Mouse (Mus musculus): ENCODE data around the gene Chrna10. TPM values are rescaled to one million over a fixed set of nuclear protein-coding genes. Genes with fewer than 3 reads are reported as not detected.

Gene Chrna10
- not detected for total RNA-seq (2023)

DNA sequence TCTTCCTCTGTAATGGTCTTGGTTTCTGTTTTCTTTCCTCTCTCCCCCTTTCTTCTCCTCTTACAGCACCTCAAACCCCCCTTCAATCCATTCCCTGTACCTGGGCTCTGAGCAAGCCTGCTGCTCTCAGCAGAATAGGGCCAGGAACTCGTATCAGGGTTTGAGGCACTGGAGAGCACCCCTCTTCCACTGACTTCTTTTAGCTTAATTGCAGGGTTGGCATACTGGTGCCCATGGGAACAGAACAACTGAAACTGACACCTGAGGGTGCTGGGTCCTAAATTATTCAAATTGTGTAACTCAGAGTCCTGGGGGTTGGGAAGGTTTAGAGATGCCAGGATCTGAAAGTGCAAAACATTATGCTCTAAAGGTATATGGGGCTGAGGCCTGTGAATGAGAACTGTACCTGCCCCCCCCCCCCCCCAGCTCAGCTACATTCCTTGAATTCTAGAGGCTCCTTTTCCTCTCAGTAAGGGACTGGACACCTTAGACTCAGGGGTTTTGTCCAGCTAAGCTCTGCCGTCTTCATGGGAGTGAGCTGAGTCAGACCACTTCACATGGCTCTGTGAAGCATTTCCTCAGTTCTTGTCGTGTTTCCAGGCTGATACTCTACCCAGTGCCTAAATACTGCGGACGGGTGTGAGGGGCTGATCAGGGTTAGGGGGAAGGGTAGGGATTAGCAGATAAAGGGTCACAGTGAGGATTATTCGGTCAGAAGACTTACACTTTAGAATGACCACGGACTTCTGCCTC is at the start of gene Chrna10:
Gene Chrna10 (minus strand): TSS at position 250 of the 753 bp plus-strand sequence.

GRCm38 (mm10) chr7:102109171-102109570 is 7.5 kb downstream of the Chrna10 start, which contains the start of gene Art5:
Gene Art5, minus strand, starts transcription at chr7:102109489.

DNA sequence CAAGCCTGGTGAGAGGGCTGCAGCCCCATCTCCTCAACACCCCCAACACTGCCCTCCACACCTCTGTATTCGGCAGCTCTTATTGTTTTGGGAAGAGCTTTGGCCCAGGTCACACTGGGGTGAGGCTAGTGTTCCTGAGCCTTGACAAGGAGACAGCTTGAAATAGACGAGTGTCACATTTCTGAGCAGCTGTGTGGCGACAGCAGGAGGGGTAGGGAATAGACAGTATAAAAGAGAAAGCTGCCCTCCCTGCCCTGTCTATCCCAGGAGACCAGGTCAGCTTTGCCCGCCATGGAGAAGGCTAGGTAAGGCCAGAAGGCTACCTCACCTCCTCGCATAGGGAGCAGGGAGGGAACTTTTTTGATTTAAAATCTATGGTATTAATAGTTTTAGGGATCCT is 15.1 kb downstream of the Chrna10 start, which contains the start of gene Art1:
Gene Art1 (plus strand): TSS at position 257 of the 400 bp plus-strand sequence.

GRCm38 (mm10) chr7:102082816-102083215 is 33.8 kb downstream of the Chrna10 start, which contains the start of gene Trpc2:
Gene Trpc2, plus strand, starts transcription at chr7:102083116.

DNA sequence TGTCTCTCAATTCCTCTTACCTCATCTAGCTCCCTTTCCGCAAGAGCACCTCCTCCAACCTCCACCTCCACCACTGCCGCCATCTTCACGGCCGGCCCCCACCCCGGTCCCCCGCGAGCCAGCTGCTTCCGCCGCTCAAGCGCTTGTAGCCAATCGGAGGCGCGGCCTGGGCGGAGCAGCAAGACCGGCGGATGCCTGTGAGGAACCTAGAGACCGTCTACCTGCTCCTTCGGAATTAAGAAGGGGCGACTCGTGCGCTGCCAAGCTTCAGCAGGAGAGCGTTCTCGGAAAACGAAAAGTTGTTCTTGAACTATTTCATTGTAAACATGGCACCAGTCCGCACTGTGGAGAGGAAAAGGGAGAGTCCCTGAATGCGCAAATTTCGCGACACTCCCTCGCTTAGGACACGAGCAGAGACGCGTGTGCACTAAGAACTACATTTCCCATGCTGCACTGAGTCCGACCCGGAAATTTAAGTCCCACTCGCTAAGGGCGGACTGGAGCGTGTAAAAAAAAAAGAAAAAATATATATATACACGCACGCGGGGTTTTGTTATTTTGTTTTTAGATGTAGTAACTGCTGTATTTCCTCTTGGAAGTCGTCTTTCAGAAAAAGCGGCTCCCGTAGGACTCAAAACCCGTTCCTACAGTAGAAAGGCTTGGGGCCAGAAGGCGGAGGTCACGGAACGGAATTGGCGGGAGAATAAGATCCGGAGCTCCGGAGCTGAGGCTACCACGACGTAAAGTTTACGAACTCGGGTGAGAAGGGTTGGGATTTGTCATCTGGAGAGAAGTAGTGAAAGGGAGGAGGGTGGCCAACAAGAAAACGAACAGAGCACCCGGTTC is 51.4 kb downstream of the Chrna10 start, which contains the start of the genes Rnf121, Xndc1 and Xntrpc:
Gene Rnf121 (minus strand): TSS at position 424 of the 846 bp plus-strand sequence.
Gene Xndc1 (plus strand): TSS at position 466 of the 846 bp plus-strand sequence.
Gene Xntrpc (plus strand): TSS at position 668 of the 846 bp plus-strand sequence.

Other genes with a start within 250 kb of the Chrna10 start
- gene Folr1, start 246.0 kb downstream of the Chrna10 start, total RNA-seq (2023), result not detected
- 100 to 1,000 TPM; 107 to 110 TPM for gene Lamtor1, start 210.9 kb downstream of the Chrna10 start, total RNA-seq (2023)
- not detected for gene Tomt, start 210.5 kb downstream of the Chrna10 start, total RNA-seq (2023)
- gene Lrrc51, start 182.9 kb downstream of the Chrna10 start, total RNA-seq (2023), result under 1 TPM in 1 of 2 experiments, not detected in 1; 0.88 TPM
- gene Numa1, start 182.7 kb downstream of the Chrna10 start, total RNA-seq (2023), result 100 to 1,000 TPM; 118 to 124 TPM
- gene Il18bp, start 98.1 kb downstream of the Chrna10 start, total RNA-seq (2023), result 10 to 100 TPM; 26.8 to 30.1 TPM
- 10 to 100 TPM; 13.5 to 16.0 TPM for gene Rnf121, start 51.4 kb downstream of the Chrna10 start, total RNA-seq (2023)
- gene Xndc1, start 51.3 kb downstream of the Chrna10 start, total RNA-seq (2023), result 10 to 100 TPM; 14.3 to 14.4 TPM
- gene Xntrpc, start 51.1 kb downstream of the Chrna10 start, total RNA-seq (2023), result 1 to 10 TPM; 1.4 to 2.0 TPM
- gene Trpc2, start 33.7 kb downstream of the Chrna10 start, total RNA-seq (2023), result not detected
- gene Art1, start 15.1 kb downstream of the Chrna10 start, total RNA-seq (2023), result not detected
- not detected for gene Art5, start 7.3 kb downstream of the Chrna10 start, total RNA-seq (2023)
- 10 to 100 TPM; 57.0 to 58.7 TPM for gene Nup98, start 93.3 kb upstream of the Chrna10 start, total RNA-seq (2023)
- gene Pgap2, start 93.4 kb upstream of the Chrna10 start, total RNA-seq (2023), result 10 to 100 TPM; 35.9 to 37.9 TPM
- gene Rhog, start 139.2 kb upstream of the Chrna10 start, total RNA-seq (2023), result 100 to 1,000 TPM; 395 to 404 TPM
- gene Stim1, start 151.0 kb upstream of the Chrna10 start, total RNA-seq (2023), result 10 to 100 TPM; 80.6 to 83.1 TPM

Data from neutrophil, adult 83 days (primary cell).